Mouse (Mus musculus): ENCODE results near the gene Gm44965. TPM values are rescaled to one million over a fixed set of nuclear protein-coding genes. Genes with fewer than 3 reads are reported as not detected.
A peak's percentile ranks its signal among the peaks of the same experiment; 100 is the strongest.

The Gm44965 gene
- polyA plus RNA-seq, 1 experiment from 2014 or later, result 0.65 TPM

DNA sequence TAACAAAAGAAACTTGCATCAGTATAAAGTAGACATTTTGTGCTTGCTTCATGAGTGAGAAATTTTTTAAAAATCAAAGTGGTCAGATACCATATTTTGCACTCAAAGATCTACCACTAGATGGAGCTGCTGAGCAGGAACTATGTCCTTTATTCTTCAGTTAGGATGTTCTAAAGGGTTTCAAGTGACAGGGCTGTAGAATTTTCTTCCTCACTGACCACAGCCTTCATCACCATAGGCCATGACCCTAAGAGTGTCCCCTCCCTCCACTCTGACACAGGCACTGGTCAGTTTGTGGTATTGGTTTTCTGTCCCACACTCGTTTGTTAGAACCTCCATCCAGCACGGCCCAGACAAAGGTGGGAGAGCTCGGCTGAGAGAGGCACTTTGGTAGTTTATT, 11.7 kb upstream of the Gm44965 start:
- H3K27me3 ChIP-seq, result no peaks in the 10 kb centered on the region
- no peaks in the 10 kb centered on the region for H3K36me3 ChIP-seq
- no peak overlapping the region for H3K27ac ChIP-seq (replicated peaks)
- no peaks in the 10 kb centered on the region for H3K4me1 ChIP-seq
- no peak overlapping the region for H3K9ac ChIP-seq (replicated peaks)
- 73% methylated on average over 3 of the region's 3 CpGs for WGBS
- H3K4me2 ChIP-seq (replicated peaks), result no peak overlapping the region
- H3K9me3 ChIP-seq, result no peaks in the 10 kb centered on the region
- H3K4me3 ChIP-seq, result no peak overlapping the region
- no peak for ATAC-seq (ENCODE audit: low FRiP score, low read depth)

DNA sequence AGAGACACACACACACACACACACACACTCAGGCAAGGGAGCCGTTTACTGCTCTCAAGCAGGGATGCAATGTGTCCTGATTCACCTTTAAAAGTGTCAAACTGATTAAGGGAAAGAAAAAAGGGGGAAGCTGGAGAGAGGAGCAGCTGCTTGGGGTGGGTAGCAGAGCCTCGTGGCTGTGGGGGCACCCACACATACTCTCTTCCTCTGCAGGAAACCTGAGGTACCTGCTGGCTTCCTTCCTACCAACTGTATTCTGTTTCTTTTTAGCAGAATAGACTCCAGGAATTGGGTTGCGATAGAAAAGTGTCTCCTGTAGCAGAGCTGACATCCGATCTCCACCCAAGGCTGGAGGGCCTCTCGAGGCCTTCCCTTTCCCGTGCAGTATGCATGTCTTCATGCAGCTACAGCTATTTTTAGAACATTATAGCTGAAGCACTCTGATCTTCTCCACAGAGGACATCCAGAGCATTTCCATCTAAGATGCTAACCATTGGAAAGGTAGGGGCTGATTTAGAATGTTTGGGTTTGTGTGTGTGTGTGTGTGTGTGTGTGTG, 4.5 kb upstream of the Gm44965 start, which contains the start of gene Gm45021:
Gene Gm45021, plus strand, starts transcription at position 417 of the 557 bp plus-strand sequence.
- Histone ChIP-seq H3K36me3 (no peaks in the 10 kb centered on the region), H3K27ac (replicated peaks) (no peak within 1 kb of the TSS), H3K27me3 (no peaks in the 10 kb centered on the region), H3K4me3 (no peak within 1 kb of the TSS), H3K9ac (replicated peaks) (no peak within 1 kb of the TSS), H3K4me1 (0 out of 2 replicates have a peak, but pooled peaks cover 6% of the 10 kb centered on the region), H3K9me3 (no peaks in the 10 kb centered on the region), H3K4me2 (replicated peaks) (no peak within 1 kb of the TSS)
- 72% methylated on average over 6 of the region's 6 CpGs for WGBS
- ATAC-seq (ENCODE audit: low FRiP score, low read depth), result no peak

DNA sequence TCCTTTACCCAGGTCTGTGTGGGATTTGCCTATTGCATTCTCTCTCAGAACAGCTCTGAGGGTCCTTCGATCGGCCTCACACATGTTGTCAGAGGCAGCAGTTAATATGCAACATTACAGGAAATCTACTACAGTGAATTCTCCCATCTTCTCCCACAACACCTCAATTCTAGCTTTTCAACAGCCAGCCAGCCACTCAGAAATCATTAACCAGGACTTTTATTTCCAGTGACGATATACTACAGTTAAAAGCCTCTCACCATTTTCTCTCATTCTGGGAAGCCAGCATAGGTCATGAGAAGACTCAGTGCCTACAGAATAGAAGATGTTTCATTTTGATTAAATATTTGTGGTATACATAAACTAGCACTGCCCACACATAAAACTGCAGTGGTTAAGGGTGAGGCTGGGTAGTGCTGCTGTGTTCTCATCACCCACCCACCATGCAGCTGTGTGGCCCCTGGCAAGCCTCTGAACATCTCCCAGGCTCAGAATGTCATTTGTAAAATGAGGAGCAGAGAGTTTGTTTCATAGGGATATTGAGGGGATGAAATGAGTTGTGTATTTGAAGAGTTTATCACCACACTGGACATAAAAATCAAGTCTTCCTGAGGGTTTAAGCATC, 2.4 kb upstream of the Gm44965 start:
- no peak overlapping the region for H3K4me3 ChIP-seq
- no peak overlapping the region for H3K27ac ChIP-seq (replicated peaks)
- H3K36me3 ChIP-seq, result peaks cover 8% of the 10 kb centered on the region
- H3K27me3 ChIP-seq, result no peaks in the 10 kb centered on the region
- H3K4me1 ChIP-seq, result peaks cover 17% of the 10 kb centered on the region
- ATAC-seq (ENCODE audit: low FRiP score, low read depth), result no peak
- H3K4me2 ChIP-seq (replicated peaks), result no peak overlapping the region
- H3K9me3 ChIP-seq, result peaks cover 3% of the 10 kb centered on the region; the same call in 1 of the 2 replicates
- 92% methylated on average over 3 of the region's 3 CpGs for WGBS
- H3K9ac ChIP-seq (replicated peaks), result no peak overlapping the region

DNA sequence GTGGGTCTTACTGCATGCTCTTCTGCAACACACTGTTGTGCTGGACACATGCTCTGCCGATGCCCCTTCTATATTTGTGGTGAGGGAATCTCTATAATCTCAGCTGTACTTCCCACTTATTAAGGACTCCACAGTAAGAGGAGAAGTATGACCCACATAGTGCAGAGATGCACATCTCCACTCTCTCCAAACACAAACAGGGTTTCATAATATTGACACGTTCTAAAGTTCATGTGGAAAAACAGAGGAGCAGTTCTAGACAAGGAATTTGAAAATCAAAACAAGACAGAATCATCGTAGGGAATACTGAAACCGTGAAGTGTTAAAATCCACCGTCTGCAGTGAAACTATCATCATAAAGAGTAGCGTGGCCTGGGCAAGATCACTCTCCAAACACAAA, 1.9 kb upstream of the Gm44965 start:
- Histone ChIP-seq H3K4me3 (no peak overlapping the region), H3K9me3 (peaks cover 7% of the 10 kb centered on the region), H3K36me3 (peaks cover 13% of the 10 kb centered on the region), H3K27me3 (no peaks in the 10 kb centered on the region), H3K4me2 (replicated peaks) (no peak overlapping the region), H3K9ac (replicated peaks) (no peak overlapping the region), H3K4me1 (peaks cover 17% of the 10 kb centered on the region), H3K27ac (replicated peaks) (no peak overlapping the region)
- no peak for ATAC-seq (ENCODE audit: low FRiP score, low read depth)
- WGBS, result 91% methylated on average over 6 of the region's 6 CpGs

DNA sequence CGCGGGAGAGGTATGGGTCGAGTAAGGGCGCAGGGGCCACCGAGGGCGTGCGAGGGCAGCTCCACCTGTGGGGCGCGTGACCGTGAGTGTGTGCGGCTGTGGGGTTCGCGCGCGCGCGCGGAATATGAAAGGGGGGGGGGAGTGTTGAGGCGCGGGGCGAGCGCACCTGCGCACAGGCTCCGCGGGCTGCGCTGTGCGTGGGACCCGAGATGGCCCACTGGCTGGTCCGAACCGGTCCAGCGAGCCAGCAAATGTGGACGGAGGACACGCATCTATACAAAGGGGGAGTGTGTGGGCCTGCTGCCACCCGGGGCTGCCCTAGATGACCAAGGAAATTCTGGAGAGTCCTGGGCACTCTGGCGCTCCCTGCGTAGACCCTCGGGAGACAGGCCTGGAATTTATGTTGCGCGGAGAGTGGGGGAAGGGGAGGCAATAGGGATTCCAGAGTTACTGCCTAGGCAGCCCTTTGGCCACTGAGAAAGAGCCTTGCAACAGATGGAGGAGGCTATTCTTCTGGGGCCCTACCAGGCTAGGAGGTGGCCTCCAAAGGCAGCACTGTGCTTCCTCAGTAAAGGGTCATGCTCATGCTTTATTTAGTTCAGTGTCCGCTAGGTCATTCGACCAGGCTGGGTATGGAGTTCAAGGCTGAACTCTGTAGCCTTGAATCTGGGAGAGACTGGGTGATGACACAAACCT, 450 bp downstream of the Gm44965 start:
- Histone ChIP-seq H3K27ac (replicated peaks) (peak overlapping the region; percentile 91), H3K4me3 (peak overlapping the region; percentile 85), H3K9me3 (peaks cover 16% of the 10 kb centered on the region), H3K27me3 (no peaks in the 10 kb centered on the region), H3K4me1 (peaks cover 17% of the 10 kb centered on the region), H3K9ac (replicated peaks) (peak overlapping the region; percentile 88), H3K4me2 (replicated peaks) (peak overlapping the region; percentile 82), H3K36me3 (peaks cover 37% of the 10 kb centered on the region)
- peak; percentile 72 for ATAC-seq (ENCODE audit: low FRiP score, low read depth)
- under 1% methylated on average over 41 of the region's 41 CpGs for WGBS

DNA sequence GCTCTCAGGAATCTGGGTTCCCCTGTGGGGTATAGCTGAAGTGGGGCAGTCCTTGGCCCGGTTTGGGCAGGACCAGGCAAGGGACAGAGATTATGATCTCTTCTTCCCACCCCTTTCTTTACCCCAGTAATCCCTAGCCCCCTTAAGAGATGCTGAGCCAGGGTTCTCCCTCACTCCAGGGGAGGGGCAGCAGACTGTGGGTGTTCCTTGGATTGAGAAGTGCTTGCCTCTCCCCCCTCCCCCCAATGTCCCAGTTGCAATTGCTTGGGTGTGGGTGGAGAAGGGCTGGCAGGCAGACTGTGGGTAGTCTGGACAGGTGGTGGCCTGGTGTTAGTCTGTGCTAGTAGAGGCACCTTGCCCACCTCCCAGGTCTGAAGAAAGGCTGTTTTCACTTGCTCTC, 1.5 kb downstream of the Gm44965 start:
- no peak overlapping the region for H3K27ac ChIP-seq (replicated peaks)

DNA sequence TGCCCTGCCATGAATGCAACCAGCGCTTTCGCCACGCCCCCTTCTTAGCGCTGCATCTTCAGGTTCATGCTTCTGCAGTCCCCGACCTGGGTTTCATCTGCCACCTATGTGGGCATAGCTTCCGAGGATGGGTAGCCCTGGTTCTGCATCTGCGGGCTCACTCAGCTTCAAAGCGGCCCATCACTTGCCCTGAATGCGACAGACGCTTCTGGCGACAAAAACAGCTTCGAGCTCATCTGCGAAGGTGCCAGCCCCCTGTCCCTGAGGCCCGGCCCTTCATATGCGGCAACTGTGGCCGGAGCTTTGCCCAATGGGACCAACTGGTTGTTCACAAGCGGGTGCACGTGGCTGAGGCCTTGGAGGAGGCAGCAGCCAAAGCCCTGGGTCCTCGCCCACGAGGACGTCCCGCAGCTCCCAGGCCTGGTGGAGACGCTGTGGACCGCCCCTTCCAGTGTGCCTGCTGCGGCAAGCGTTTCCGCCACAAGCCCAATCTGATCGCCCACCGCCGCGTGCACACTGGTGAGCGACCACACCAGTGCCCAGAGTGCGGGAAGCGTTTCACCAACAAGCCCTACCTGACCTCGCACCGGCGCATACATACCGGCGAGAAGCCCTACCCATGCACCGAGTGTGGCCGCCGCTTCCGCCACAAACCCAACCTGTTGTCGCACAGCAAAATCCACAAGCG, 2.9 kb downstream of the Gm44965 start:
- no peak overlapping the region for H3K9ac ChIP-seq (replicated peaks)
- H3K27ac ChIP-seq (replicated peaks), result no peak overlapping the region
- no peaks in the 10 kb centered on the region for H3K27me3 ChIP-seq
- peaks cover 24% of the 10 kb centered on the region for H3K4me1 ChIP-seq
- no peak for ATAC-seq (ENCODE audit: low FRiP score, low read depth)
- peaks cover 16% of the 10 kb centered on the region for H3K9me3 ChIP-seq
- H3K4me2 ChIP-seq (replicated peaks), result no peak overlapping the region
- H3K36me3 ChIP-seq, result peaks cover 48% of the 10 kb centered on the region
- no peak overlapping the region for H3K4me3 ChIP-seq
- 96% methylated on average over 45 of the region's 45 CpGs for WGBS

More for the DNA sequence above, 1.5 kb downstream of the Gm44965 start:
- 60% methylated on average over 1 of the region's 1 CpGs for WGBS
- Histone ChIP-seq H3K36me3 (peaks cover 48% of the 10 kb centered on the region), H3K4me1 (peaks cover 17% of the 10 kb centered on the region), H3K4me2 (replicated peaks) (peak overlapping the region; percentile 82), H3K9me3 (peaks cover 16% of the 10 kb centered on the region), H3K4me3 (peak overlapping the region; percentile 85), H3K27me3 (no peaks in the 10 kb centered on the region), H3K9ac (replicated peaks) (peak overlapping the region; percentile 88)
- no peak for ATAC-seq (ENCODE audit: low FRiP score, low read depth)

DNA sequence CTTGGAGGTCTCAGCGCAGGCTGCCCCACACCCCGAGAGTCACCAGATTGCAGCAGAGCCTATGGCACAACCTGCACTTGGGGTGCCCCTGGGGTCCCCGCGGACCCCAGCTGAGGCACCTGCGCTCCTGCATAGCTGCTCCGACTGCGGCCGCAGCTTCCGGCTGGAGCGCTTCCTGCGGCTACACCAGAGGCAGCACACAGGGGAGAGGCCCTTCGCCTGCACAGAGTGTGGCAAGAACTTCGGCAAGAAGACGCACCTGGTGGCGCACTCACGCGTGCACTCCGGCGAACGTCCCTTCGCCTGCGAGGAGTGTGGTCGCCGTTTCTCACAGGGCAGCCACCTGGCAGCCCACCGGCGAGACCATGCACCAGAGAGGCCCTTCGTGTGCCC, 3.5 kb downstream of the Gm44965 start:
- H3K9me3 ChIP-seq, result peaks cover 16% of the 10 kb centered on the region
- H3K4me3 ChIP-seq, result no peak overlapping the region
- no peak overlapping the region for H3K27ac ChIP-seq (replicated peaks)
- H3K36me3 ChIP-seq, result peaks cover 48% of the 10 kb centered on the region
- H3K4me2 ChIP-seq (replicated peaks), result no peak overlapping the region
- H3K9ac ChIP-seq (replicated peaks), result no peak overlapping the region
- ATAC-seq (ENCODE audit: low FRiP score, low read depth), result no peak
- H3K27me3 ChIP-seq, result no peaks in the 10 kb centered on the region
- 96% methylated on average over 27 of the region's 27 CpGs for WGBS
- peaks cover 24% of the 10 kb centered on the region for H3K4me1 ChIP-seq

DNA sequence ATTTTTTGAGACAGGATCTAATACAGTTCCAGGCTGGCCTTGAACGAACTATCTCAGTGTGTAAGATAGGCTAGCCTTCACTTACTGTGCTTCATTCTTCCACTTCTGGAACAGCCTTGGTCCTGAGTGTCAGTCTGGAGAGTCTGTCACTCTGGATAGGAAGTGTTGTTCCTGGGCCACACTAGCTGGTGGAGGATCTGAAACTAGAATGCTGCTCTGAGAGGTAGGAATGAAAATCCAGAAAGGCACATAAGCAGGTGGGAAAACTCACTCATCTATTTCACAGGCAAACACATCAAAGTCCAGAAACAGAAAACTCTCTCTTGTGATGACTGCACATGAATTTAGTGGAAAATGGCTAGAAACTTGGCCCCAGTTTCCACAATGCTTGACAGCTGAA, 6.9 kb downstream of the Gm44965 start:
- Histone ChIP-seq H3K27ac (replicated peaks) (no peak overlapping the region; the same call in 1 of the 2 replicates), H3K4me1 (peaks cover 14% of the 10 kb centered on the region), H3K4me3 (no peak overlapping the region), H3K9ac (replicated peaks) (0 out of 2 replicates have a peak overlapping the region, but pooled peaks have one; percentile 84), H3K27me3 (no peaks in the 10 kb centered on the region), H3K9me3 (peaks cover 16% of the 10 kb centered on the region), H3K36me3 (peaks cover 47% of the 10 kb centered on the region), H3K4me2 (replicated peaks) (no peak overlapping the region)
- WGBS, result 92% methylated on average over 1 of the region's 1 CpGs
- no peak for ATAC-seq (ENCODE audit: low FRiP score, low read depth)

DNA sequence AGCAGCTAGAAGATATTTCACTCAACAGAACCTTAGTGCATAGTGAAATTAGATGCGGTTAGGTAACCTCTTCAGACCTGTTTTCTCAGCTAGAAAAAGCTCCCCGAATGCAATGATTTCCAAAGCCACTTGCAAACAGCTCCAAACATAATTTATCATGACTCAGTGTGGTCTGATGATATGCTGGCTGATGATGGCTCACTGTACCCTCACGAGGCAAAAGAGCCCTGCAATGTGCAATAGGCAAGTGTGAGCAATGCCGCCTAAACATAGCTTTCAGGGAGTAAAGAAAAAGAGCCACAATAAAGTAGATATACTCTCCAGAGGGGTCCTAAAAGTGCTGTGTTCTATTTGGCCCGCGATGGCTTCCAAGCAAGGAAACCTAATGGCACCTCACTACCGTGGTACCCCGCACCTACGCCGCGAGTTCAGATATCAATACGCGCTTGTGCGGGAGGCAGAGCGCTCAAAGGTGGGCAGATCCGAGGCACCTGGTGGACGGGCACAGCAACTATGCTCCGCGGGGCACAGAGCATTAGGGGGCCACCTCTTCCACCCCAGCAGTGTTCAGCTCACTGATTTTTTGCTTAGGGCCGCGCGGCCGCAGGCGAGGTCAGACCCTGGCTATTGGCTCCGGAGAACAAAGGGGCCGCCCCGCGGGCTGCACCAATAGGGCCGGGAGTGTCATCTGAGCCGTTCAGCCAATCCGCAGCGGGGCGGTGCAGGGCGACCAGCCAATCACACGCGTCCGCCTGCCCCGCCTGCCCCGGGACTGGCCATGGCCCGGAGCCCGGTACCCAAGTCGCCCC, 7.7 kb downstream of the Gm44965 start, which contains the start of gene Zfp775:
Gene Zfp775, plus strand, starts transcription at position 793 of the 809 bp plus-strand sequence.
- Histone ChIP-seq H3K27ac (replicated peaks) (peak within 1 kb of the TSS; percentile 89), H3K27me3 (no peaks in the 10 kb centered on the region), H3K9me3 (peaks cover 12% of the 10 kb centered on the region), H3K4me3 (peak within 1 kb of the TSS; percentile 71), H3K4me1 (peaks cover 14% of the 10 kb centered on the region), H3K36me3 (peaks cover 38% of the 10 kb centered on the region), H3K4me2 (replicated peaks) (peak within 1 kb of the TSS; percentile 73), H3K9ac (replicated peaks) (peak within 1 kb of the TSS; percentile 84)
- WGBS, result 5% methylated on average over 42 of the region's 42 CpGs
- peak; percentile 100 for ATAC-seq (ENCODE audit: low FRiP score, low read depth)

DNA sequence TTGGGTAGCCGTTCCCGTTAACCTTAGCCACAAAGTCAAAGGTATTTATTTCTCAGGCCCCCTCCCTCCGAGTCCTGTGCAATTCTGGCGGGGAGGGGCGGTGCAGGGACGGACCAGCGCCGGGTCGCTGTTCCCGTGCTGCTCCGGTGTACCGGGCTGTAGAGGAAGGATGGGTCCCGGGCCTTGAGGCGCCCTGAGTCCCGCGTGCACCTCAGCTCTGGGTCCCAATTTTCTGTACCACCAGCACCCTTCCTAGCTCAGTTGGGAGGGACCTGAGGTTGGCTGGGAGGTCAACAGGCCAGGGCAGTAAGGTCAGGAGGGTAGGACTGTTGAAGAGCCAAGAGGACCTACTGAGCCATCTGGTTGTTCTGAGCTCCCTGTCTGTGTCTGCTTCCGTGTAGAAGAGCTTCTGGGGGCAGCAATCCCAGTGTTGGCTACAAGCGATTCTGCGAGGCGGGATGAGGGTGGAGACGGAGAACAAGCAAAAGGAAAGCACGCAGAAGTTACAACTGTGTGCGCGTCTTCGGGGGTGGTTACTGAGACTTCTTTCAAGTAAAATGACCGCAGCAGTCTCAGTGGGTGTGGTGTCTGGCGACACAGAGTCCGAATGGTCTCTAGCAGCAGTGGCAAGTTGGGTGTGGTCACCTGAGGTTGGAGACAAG, 8.5 kb downstream of the Gm44965 start:
- Histone ChIP-seq H3K4me1 (peaks cover 14% of the 10 kb centered on the region), H3K27ac (replicated peaks) (peak overlapping the region; percentile 89), H3K27me3 (no peaks in the 10 kb centered on the region), H3K4me3 (peak overlapping the region; percentile 71), H3K9me3 (peaks cover 6% of the 10 kb centered on the region), H3K9ac (replicated peaks) (peak overlapping the region; percentile 84), H3K4me2 (replicated peaks) (peak overlapping the region; percentile 73), H3K36me3 (peaks cover 31% of the 10 kb centered on the region)
- ATAC-seq (ENCODE audit: low FRiP score, low read depth), result peak; percentile 83
- WGBS, result 2% methylated on average over 28 of the region's 28 CpGs

All from midbrain, embryonic 12.5 days (tissue).